Mouse (Mus musculus) gonadal fat pad, adult 2 months (tissue): ENCODE data around the gene Sdk1. TPM values are rescaled to one million over a fixed set of nuclear protein-coding genes. Genes with fewer than 3 reads are reported as not detected.

ENCODE experiments used
- DNase-seq: peaks from one replicate; pipeline ENCODE4 v3.0.0-alpha.2; 2012; ENCODE audit warnings: low read depth
- polyA plus RNA-seq: library from polyadenylated mRNA; depleted of rRNA; stranded (reverse); fragments of >200 nt; gene quantifications from 2 replicates; pipeline ENCODE4 v1.2.3, GENCODE M21; 2012; rRNA removed

Sdk1 gene
- polyA plus RNA-seq, 1 experiment, result 5.5 TPM

- DNase-seq, result no peak
Observed at GRCm38 (mm10) chr5:142242597-142242996, 1001.3 kb downstream of the Sdk1 start.

GRCm38 (mm10) chr5:142243069-142243468 is 1001.8 kb downstream of the Sdk1 start:
- DNase-seq, result no peak

GRCm38 (mm10) chr5:142256231-142256630 is 1014.9 kb downstream of the Sdk1 start:
- no peak for DNase-seq

GRCm38 (mm10) chr5:142258716-142259115 is 1017.4 kb downstream of the Sdk1 start:
- DNase-seq, result no peak

- no peak for DNase-seq
Observed at GRCm38 (mm10) chr5:142262060-142262459, 1020.8 kb downstream of the Sdk1 start.

Other genes starting within 250 kb of the Sdk1 start
- gene Card11, start 240.9 kb upstream of the Sdk1 start, polyA plus RNA-seq, result 1.5 and 1.6 TPM in 2 replicates